Mouse (Mus musculus) leukemia stem cell, adult 10-12 weeks (primary cell): ENCODE data around the gene Hdhd3. TPM values are rescaled to one million over a fixed set of nuclear protein-coding genes. Genes with fewer than 3 reads are reported as not detected.

Experiments
- polyA plus RNA-seq: library from polyadenylated mRNA; stranded (reverse); fragments of >175 nt; gene quantifications from 2 replicates; pipeline ENCODE4 v1.2.3, GENCODE M21; 2012; ENCODE audit warnings: low replicate concordance

The Hdhd3 gene
- polyA plus RNA-seq: 2.6 and 7.6 TPM in 2 replicates

GRCm38 (mm10) chr4:62503374-62503970 is at the start of gene Hdhd3:
TSS of gene Hdhd3 (minus strand) at chr4:62503467.

DNA sequence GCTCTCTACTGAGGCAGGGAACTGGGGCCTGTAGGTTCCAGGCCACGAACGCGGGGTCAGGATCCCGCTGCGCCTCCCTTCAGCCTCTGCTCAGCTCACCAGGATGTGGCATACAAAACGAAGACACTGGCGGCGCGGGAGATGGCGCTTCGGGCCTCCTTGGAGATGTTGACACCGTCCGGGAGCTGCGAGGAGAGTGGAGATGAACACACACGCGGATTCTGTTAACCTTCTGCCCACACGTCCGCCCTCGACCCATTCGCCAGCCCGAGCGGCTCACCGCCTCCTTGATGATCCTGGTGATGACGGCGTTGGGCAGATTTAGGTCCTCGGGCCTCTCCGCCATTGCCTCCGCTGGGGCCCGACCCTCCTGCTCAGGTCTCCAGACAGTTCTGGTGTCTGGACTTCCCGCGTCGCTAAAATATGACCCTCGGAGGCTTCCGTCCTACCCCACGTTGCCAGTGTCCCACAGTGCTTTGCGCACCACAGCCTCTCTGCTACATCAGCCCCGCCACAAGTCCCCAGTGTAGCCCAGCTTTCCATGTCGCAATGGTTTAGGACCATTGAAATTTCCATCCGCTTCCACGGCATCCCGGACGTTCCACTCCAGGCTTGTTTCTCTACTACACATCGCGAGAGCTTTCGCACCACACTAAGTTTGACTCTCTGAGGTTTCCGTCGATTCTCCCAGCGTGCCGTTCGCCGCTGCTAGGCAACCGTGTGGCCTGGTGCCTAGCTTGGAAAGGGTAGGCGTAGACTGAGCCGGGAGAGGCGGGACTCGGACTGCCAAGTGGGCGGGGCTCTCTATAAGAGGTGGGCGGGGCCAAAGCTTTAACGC is 21.6 kb upstream of the Hdhd3 start, which contains the start of the genes Pole3 and 4933430I17Rik:
Gene Pole3, minus strand, starts transcription at position 418 of the 838 bp plus-strand sequence.
Gene 4933430I17Rik, plus strand, starts transcription at position 719 of the 838 bp plus-strand sequence.

GRCm38 (mm10) chr4:62519849-62520233 is 16.6 kb upstream of the Hdhd3 start, which contains the start of gene Alad:
TSS of gene Alad (minus strand) at chr4:62519918.

GRCm38 (mm10) chr4:62479937-62480708 is 23.1 kb downstream of the Hdhd3 start, which contains the start of gene Bspry:
TSS of gene Bspry (plus strand) at chr4:62480053.

DNA sequence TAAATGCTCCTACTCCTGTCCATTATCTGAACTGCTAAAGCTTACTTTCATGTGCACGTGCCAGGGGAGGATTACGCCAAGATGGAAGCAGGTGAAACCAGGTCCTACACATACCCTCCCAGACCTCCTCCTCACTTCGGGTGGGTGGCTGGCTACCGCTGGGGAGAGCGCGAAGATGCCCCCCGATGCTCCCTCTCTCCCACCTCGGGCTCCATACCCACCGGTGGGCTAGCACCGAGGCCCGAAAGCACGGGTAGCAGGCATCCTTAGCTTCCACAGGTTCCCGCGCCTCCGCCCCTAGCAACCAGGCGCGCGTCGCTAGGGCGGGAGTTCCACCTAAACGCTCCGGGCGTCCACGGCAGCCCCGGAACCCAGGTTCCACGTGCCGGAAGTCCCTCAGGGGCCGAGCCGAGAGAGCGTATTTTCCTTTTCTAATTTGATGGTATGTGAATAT is 32.6 kb downstream of the Hdhd3 start, which contains the start of gene Wdr31:
Gene Wdr31, minus strand, starts transcription at position 299 of the 454 bp plus-strand sequence.

Other genes with a start within 250 kb of the Hdhd3 start
- 0.32 and 1.1 TPM in 2 replicates for gene Slc31a2, start 240.9 kb downstream of the Hdhd3 start, polyA plus RNA-seq
- 17.7 and 18.4 TPM in 2 replicates for gene Fkbp15, start 142.9 kb downstream of the Hdhd3 start, polyA plus RNA-seq
- gene Slc31a1, start 142.7 kb downstream of the Hdhd3 start, polyA plus RNA-seq: 0.73 and 2.3 TPM in 2 replicates
- gene Cdc26, start 94.8 kb downstream of the Hdhd3 start, polyA plus RNA-seq: 1.3 and 8.1 TPM in 2 replicates
- gene Prpf4, start 94.7 kb downstream of the Hdhd3 start, polyA plus RNA-seq: 1.9 and 5.4 TPM in 2 replicates
- 0.12 and 0.59 TPM in 2 replicates for gene Rnf183, start 68.2 kb downstream of the Hdhd3 start, polyA plus RNA-seq
- gene Wdr31, start 32.6 kb downstream of the Hdhd3 start, polyA plus RNA-seq: 2.6 TPM in 2 replicates
- 0.38 and 1.6 TPM in 2 replicates for gene Bspry, start 23.4 kb downstream of the Hdhd3 start, polyA plus RNA-seq
- 526 and 768 TPM in 2 replicates for gene Alad, start 16.5 kb upstream of the Hdhd3 start, polyA plus RNA-seq
- 28.5 and 35.6 TPM in 2 replicates for gene Pole3, start 21.6 kb upstream of the Hdhd3 start, polyA plus RNA-seq
- not detected in 2 replicates for gene 4933430I17Rik, start 21.9 kb upstream of the Hdhd3 start, polyA plus RNA-seq
- gene Rgs3, start 56.4 kb upstream of the Hdhd3 start, polyA plus RNA-seq: 87.1 and 175 TPM in 2 replicates